Mouse (Mus musculus) adrenal gland, postnatal 14 days (tissue): ENCODE measurements around the gene Chst3. TPM values are rescaled to one million over a fixed set of nuclear protein-coding genes. Genes with fewer than 3 reads are reported as not detected.
A peak's percentile ranks its signal among the peaks of the same experiment; 100 is the strongest.
"Not testable (repeated sequence)": the region's sequence is repeated elsewhere in the genome, so short reads cannot be mapped to it uniquely, and the experiment has no call there.

ENCODE experiments used
- DNase-seq: peaks from one replicate; pipeline ENCODE4 v3.0.0; 2021; ENCODE audit warnings: mixed read lengths
- total RNA-seq: library from RNA; stranded (reverse); gene quantifications from 2 replicates; pipeline ENCODE4 v1.2.3, GENCODE M21; 2021

Chst3 gene
- total RNA-seq, 1 experiment from 2014 or later, result 2.0 TPM

DNA sequence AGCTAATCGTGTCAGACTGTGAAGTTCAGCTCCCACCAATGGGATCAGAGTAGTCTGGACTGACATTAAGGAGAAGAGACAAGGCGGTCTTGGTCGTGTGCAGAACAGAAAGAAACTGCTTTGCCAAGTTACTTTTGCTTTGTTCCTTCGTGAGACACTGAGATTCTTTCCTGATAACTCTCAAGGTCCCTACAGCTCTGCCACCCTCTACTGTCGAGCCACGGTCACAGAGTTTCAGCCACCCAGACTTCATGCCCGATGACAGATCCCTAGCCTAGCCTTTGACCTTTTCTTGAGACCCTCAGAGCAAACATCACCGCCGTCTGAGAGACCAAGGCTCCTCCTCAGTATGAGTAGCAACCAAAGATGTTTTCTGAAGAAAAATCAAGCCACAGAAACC lies 14.9 kb upstream of the Chst3 start:
- DNase-seq, result no peak

DNA sequence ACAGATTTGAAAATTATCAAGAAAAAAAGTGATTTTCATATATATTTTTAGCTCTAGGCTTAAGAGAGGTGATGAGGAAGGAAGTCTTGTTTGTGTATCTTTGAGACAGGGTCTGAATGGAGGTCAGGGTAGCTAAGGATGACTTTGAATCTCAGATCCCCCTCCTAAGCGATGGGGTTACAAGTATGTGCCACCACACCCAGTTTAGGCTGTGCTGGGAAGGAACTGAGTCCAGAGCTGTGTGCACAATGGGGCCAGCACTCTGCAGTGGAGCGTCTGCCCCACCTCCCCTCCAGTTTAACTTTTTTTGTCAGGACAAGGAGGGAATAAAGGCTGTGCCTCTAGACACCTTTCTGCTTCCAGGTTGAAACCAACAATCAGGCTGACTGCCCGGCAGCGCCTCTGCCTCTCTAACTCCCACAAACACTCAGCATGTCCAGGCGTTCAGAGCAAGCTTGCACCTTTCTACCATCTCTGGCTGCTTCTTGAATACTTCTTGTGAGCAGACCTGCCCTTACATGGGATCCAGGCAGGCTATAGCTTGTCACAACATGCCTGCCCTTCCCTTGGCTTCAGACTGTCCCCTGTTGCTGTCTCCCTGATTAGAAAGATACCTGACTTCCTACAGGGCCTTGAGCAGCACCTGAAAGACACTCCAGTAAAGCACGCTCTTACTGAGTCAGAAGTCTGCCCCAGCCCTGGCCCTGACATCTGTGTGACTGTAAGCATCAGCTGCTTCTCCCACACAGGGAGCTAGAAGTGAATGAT lies 11.4 kb upstream of the Chst3 start:
- DNase-seq, result no peak

- no peak for DNase-seq
Measured at GRCm38 (mm10) chr10:60229113-60229512, 10.1 kb upstream of the Chst3 start.

DNA sequence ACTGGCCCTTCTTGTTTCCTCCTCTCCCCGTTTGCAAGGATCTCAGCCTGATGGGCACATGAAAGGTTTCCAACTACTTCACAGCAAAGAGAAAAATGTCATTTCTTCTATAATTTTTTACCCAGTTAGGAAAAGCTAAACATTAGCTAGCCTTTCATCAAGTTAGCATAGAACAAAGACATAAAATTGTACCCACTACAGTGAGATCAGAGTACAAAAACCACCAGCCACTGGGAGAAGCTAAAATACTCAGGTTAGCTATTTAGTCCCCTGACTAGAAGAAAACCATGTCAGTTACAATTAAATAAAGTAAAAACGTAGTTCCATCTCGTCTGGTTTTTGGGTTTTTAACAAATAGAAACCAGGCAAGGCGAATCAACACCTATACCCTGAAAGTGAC lies 8.6 kb upstream of the Chst3 start:
- DNase-seq, result no peak

DNA sequence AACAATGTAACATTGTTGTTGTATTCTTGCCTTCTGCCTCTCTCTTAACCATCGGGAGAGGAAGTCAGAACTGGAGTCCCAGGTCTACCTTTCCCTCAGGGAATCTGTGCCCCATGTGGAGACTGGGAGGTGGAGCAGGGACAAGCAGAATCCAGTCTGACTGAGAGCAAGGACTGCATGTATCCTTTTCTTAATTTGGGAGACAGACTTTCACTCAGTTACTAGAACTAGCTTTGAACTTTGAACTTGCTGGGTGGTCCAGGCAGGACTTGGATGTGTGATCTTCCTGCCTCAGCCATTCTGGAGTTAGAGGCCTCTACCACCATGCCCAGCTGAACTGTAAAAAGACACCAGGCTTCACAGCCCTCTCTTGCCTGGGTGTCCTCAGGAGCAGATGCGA lies 5.5 kb upstream of the Chst3 start:
- DNase-seq, result no peak

- DNase-seq, result not testable (repeated sequence)
Measured at GRCm38 (mm10) chr10:60221571-60222259, 2.7 kb upstream of the Chst3 start.

- DNase-seq, result no peak
Measured at GRCm38 (mm10) chr10:60220607-60221006, 1.5 kb upstream of the Chst3 start.

DNA sequence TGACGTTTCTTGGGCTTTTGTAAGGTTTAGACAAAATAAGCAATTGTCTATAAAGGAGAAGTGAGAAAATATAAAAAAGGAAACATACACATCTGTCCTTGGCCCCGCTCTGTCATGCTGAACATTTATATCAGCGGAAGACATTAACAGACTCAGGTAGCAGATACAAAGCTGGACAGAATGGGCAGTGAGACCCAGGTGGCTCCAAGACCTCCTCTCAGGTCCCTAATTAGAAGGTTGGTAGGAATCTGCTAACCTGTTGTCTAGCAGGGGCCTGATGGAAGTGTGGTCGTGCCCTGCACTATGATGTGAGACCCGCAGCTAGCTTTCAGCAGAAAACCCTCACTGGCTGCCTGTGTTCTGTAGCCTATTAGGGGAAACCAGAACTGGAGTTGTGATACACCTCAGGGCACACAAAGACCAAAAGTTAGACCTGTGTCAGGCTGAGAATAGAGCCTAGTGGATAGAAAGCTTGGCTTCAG lies 1.0 kb upstream of the Chst3 start:
- DNase-seq, result no peak

DNA sequence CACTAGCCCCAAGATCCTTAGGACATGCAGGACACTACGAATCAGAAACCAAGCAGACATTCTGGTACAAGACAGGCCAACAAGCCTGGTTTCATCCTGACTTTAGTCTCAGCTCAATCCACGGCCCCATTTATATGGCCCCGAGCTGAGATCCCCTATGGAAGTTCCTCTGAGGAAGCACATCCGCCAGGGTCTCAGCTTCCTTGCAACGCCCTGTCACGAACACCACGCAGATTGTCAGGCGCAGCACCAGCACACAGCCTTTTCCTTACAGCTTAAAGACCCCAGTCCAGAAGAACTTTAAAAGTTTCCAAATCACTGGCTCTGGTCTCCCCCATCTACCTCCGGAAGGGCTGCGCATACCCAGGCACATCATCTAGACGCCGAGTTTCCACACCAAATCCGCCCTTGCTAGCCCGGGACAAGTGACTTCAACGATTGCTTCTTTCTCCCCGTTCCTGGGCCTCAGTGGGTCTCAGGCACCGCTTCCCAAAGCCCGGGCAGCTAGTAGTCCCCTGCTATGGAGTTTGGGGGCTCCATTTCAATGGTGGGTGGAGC lies 948 bp downstream of the Chst3 start:
- no peak for DNase-seq

GRCm38 (mm10) chr10:60216331-60217095 lies 2.5 kb downstream of the Chst3 start:
- no peak for DNase-seq

DNA sequence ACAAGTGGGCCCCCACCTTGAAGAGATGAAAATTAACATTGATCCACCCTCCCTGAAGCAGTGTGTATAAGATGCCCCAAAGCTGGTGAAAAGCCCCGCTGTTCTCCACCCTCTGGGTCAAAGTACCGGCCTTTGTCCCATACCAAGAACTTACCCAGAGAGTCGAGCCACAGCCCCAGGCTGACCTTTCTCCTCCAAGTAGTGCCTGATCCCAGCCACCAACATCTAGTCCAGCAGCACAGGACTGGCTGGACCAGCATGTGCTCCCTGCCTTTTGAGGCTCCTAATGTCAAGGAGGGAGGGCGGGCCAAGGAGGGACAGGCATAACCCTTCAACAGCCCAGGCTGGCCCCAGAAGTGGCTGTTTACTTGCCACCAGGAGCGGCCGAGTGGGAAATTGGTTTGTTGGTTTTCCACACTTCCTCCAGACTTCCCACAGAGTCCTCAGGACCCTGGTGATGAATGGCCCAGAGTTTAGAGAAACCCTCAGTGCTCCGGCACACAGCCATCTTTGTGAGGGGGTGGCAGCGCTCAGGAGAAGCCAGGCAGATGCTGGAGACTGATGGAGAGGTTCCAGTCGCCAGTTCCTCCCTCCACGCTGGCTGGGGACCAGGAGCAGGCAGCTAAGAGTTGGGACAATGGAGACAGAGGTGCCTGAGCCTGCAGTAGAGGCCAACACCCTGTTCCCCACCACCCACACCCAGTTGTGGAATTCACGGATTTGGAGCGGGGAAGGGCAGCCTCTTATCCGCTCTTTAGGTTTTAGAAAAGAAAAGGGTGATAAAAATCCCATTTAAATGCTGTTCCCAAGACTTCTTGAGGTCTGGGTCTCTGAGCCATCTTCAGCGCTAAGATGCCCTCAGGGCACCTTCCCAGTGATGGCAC lies 3.7 kb downstream of the Chst3 start:
- no peak for DNase-seq

DNA sequence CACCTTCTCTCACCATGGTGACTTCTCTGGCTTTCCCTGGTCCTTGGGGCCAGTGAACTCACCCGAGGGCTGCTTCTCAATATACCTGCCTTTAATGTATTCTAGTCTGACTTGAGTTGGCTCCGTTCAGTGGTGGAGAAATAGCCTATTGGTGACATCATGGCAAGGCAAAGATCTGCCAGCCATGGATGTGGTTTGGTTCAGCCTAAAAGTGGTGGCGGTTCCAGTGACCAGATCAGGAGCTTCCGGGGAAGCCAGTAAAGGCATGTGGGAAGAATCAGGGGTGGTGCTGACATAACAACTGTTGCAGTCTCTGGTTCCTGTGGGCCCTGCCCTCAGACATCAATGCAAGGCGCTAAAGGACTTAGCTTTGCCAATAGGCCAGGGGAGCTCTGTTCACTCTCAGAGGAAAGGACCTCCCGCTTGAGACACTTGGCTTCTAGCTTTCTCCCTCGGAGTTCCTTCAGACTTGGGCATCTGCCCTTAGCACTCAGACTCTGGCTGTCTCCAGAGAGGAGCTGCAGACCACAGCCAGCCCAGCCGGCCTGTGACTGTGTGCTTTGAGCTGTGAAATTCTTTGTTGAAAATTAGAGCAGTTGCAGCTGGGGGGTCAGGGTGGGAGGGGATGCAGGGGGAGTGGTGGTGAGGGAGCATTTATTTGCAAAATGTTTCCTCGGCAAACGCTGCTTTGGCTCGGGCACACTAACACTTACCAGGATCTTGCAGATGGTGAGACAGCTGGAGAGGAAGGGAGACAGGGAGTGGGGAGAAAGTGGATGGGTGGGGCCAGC lies 6.3 kb downstream of the Chst3 start:
- DNase-seq, result no peak

DNA sequence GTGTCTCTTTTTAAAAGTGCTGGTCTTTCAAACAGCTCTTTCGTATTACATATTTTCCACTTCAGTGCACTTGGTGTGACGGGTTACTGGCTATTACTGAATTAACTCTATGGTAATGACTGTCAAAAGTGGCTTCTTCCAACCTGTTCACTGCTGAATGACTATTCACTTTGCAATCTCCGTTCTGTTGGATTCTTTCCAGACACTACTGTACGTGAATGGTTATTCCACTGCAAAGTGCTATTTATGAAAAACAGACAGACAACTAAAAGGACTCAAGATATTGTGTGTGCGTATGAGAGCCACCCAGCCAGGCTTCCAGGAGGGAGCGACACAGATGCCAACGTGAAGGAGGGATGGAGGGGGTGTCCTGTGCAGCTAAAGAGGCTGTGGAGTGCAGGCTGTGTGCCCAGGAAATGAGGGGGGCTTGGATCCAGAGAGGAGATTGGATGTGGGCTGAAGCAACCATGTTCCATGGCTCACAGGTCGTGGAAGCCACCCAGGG lies 7.5 kb downstream of the Chst3 start:
- DNase-seq, result no peak

GRCm38 (mm10) chr10:60210468-60210867 lies 8.6 kb downstream of the Chst3 start:
- DNase-seq, result no peak

DNA sequence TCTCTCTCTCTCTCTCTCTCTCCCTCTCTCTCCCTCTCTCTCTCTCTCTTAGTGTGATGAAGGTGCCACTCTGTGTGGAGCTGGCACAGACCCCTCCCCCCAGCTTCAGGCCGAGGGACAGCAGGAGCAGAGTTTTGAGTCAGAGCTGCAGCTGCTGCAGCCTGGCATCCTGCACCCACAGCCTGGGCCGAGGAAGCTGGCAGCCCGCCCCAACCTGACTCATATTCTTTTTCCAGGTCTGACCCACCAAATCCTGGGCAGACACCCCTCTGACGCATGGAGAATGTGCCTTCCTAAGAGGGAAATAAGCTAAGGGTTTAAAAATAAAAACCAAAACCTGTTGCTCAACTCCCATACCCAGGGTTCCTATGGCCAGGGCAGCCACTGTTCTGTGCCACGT lies 9.8 kb downstream of the Chst3 start:
- DNase-seq, result peak; percentile 92

DNA sequence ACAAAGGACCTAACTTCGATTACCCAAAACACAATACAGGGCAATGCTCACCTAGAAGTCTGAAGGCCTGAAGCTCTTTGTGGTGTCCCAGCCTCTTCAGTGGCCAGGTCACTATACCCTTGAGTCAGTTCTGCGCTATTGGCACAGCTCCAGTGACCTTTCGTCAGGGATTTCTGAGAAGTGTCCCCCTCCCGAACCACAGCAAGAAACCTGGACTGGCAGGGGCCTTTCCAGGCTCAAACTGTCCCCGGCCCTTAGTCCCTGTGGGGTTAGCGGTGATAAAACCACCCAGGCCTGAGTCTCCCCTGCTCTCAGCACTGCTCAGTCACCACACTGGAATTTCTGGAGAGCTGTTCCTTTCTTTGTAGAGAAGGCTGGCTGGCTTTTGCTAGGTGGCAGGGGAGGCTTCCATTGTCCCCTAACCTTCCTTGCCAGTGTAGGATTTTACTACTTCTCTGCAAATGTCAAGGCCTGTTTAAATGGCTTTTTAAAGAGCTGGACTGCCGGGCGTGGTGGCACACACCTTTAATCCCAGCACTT lies 11.8 kb downstream of the Chst3 start:
- DNase-seq, result peak; percentile 68

- DNase-seq, result peak; percentile 35
Measured at GRCm38 (mm10) chr10:60205601-60206241, 13.3 kb downstream of the Chst3 start.

DNA sequence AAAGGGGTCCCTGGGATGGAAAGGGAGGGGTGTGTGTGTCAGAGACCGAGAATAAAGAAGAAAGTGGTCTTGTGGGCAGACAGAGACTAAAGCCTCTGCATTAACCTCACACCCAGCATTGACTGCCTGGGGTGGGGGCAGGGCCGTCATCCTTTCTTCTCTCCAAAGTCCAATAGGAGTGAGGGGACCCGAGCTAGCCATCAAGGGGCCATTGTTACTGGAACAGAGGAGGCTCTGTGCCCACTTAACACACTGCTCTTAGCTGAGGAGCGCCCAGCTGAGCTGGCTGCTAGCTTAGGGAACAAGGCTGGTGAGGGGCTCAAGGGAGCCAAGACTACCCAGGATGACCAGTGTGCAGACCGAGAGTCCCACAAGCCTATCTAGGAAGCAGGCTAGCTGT lies 16.3 kb downstream of the Chst3 start:
- no peak for DNase-seq

DNA sequence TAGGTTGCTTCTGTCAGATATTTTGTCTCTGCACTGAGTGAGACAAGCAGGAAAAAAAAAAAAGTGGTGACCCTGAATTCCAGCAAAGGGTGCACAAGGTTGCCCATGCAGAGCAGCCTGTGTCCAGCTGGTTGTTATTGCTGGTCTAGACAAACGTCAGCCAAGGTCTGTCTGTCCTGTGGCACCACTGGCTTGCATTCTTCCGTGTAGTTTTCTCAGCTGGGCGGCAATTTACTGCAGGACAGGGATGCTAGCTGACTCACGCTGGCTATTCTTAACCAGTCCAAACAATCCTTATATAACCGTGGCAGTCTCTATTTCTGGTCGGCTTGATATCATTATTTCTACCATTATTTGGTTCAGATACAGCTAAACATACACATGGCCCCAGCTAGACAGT lies 18.1 kb downstream of the Chst3 start:
- peak; percentile 67 for DNase-seq

DNA sequence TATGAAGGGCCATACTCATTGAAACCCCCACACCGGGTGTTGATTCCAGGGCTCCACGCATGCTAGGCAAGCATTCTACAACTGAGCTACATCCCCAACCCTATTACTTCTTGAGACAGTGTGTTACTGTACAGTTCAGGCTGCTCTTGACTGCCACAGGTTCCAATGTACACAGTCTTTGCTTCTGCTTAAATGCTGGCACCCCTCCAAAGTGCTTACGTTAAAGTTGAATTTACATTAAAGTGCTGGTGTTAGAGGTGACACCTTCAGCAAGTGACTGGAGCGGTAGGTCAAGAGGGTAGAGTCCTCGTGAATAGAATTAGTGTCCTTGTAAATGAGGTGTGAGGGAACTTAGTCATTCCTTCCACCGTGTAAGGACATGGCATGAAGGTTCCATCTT lies 19.7 kb downstream of the Chst3 start:
- DNase-seq, result no peak
